Mouse (Mus musculus): ENCODE measurements at regions not wholly inside any gene's neighbourhood (a gene's known extent, or its start where the extent isn't known, plus 50 kb on each side); places are given as distances from the start of the nearest gene placed in this dataset.

DNA sequence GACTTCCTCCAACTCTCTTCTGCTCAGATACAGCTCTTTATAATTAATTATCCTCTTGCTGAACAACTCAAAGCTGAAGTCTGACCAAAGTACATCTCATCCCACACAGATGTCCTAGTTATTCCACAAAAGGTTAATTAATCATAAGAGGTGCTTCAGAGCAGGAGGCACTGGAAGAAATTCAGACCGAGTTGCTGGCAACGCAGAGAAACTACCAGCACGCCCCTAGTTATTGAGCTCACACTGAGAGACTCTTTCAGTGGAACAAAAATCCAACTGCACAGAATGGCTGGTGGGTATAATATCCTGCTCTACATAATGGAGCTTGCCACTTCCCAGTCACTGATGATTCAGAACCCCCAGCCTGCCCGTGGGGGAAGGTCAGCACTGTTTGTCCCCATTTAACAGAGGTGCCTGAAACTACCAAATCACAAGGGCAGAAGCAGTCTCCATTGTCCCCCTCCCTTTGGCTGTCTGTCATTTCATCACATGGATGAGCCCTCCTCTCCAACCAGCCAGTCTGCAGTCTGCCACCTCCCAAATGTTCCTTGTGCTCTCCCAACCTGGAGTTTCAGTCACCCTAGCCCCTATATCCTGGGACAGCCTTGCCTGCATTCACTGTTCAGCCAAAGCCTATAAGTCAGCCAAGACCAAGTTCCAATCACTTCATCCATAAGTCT, 170.3 kb upstream of the Creb1 start:
- DNase-seq (ENCODE audit: low spot score), result no peak

DNA sequence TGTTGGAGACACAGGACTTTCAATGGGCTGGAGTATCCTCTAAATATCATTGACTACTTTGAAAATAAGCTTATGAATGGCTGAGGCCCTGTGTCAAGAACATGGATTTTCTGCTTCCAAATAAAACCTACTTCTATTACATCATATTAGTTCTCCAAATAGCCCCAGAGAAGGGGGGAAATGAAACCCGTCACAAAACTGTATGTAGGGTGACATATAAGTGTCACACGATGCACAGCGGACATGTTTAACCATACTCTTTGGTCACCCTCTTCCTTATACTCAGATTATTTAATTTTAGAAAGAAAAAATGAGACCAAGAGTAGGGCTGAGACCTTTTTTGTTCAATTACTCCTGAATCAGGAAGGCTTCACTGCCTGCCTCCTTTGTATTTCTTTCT, 189.2 kb upstream of the Creb1 start:
- DNase-seq (ENCODE audit: low spot score), result no peak

DNA sequence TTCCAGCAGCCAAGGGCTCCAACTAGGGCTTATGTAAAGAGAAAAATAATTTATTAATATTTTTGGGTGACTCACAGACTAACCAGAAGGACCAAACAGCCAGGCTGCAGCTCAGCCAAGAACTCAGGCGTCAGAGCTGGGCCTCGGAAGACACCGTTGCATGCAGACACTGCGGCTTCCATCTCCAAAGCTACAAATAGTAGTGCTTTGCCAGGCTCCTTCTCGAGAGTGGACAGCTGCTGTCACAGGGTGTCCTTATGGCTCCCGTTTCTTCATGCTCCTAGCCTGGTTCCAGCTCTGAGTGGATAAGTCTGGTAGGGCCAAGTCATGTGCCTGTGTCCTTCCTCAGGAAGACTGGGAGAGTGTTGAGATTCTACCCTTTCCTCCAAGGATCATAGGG, 190.8 kb upstream of the Creb1 start:
- no peak for DNase-seq (ENCODE audit: low spot score)

DNA sequence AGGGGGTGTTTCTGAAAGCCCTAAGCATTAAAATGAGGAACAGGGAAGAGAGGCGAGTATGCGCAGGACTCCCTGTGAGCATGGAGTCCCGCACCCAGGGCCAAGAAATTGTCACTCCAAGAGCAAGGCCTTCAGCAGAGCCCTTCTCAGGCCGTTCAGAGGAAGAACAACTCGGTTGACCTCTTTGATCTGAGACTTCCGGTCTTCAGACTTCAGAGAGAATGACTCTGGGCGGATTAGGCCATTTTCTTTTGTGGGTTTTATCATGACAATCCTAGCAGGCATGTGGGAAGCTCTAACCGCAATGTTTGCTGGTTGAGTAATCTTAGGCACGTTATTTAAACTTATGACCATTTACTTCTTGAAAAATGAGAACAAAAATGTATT, 193.9 kb upstream of the Creb1 start:
- no peak for DNase-seq (ENCODE audit: low spot score)

DNA sequence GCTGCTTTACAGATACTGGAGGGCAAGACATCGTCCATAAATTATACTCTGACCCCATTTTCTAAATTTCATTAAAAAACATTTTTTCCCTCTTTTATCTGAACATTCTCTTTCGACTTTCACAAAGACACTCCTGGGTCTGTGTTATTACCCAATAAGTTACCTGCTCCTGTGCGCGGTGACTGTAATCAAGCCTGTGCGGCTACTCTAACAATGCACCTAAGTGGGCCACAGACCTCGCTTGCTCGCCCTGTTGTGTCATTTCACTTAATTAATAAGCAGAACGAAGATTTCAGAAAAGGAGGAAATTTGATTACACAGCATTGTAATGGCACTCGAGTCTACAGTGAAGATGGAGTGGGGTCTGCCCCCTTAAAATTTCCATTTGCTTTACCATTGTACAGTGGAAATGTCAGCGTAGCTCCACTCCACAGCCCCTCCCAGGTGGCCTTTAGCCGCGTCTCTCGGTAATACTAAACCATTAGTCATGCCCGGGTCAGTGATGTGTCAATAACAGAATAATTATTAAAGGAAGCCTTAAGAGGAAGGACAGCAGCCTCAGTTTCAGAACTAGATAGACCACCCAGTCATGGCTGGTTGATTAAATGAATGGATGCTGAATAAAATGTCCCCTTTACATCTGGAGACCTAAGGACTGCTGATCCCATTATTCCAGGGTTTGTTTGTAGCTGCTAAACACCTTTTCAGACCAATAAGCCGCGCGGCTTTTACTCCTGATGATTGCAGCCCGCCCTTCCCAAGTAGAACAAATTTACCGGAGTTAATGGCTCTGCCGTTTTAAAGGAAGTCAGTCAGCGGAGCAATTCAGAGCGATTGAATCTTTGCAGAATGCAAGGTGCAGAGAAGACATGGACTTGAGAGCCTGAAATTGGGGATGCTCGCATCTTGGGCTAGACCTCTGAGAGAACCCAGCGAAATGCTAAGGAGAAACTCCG, 194.5 kb upstream of the Creb1 start:
- DNase-seq (ENCODE audit: low spot score), result no peak

DNA sequence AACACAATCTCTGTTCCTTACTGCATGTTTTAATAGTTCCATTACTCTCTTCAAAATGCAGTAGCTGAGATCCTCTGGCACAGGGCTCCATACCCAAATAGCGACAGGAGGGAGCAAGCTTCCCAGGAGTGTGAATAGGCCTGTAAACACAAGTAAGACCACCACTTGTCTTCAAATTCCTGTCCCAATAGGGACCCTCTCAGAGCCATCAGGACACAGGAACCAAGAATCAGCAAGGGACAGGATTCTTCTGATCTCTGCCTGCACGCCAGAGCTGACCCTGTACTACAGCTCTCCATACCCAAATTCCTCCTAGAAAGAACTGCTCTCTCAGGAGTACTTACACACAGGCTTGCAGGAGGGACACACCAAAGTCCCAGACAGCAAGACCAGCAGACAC, 200.9 kb upstream of the Creb1 start:
- no peak for DNase-seq (ENCODE audit: low spot score)

DNA sequence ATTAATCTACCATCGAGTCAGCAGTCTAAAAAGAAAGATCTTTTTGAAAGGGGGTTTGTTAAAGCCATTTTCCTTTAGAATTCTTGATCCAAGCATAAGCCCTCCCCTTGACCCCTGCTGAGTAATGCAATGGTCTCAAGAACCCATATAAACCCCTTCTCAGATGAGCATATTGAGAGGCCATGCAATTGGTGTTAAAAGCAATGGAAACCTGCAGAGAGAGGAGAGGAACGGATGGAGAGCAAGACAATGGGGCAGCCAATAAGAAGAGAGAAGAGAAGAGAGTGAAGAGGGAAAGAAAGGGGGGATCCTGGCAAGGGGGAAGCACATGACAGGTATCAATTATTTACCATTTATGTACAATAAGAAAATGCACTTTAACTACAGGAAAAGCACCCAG, 201.7 kb upstream of the Creb1 start:
- no peak for DNase-seq (ENCODE audit: low spot score)

DNA sequence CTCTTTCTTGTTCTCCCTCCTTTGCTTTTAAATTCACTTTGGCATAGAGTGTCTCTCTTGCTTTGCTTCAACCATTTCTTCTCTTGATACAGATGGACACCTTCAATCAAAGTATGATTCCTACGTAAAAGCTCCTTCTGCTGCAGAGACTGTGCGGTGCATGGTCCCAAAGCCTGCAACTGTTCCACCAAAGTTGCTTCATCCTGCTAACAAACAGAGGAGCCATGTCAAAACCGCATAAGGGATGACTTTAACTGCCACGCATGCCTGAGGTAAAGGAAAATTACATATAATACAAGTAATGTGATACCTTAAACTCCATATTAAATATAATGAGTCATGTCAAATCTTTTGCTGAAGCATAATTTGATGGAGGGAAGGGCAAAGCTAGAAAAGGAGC, 200.1 kb upstream of the Klf7 start:
- DNase-seq (ENCODE audit: low spot score), result no peak

DNA sequence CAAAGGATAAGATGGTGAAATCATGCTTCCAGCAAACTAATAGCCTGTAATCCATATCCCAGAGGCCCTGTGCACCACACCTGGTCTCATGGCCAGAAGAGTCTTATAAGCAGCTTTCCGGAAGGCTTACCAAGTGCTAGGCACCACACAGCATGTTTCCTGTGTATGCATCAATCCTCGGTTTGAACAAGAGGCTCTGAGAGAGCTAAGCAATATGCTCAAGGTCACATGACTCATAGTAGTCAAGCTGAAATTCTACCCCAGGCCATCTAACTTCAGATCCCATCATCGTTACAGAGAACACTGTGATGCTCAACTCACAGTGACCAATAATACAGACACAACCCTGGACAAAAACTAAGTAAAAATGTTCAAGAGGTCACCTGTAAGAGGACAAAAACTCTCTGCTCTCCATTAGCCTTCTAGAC, 197.1 kb upstream of the Klf7 start:
- DNase-seq (ENCODE audit: low spot score), result no peak

DNA sequence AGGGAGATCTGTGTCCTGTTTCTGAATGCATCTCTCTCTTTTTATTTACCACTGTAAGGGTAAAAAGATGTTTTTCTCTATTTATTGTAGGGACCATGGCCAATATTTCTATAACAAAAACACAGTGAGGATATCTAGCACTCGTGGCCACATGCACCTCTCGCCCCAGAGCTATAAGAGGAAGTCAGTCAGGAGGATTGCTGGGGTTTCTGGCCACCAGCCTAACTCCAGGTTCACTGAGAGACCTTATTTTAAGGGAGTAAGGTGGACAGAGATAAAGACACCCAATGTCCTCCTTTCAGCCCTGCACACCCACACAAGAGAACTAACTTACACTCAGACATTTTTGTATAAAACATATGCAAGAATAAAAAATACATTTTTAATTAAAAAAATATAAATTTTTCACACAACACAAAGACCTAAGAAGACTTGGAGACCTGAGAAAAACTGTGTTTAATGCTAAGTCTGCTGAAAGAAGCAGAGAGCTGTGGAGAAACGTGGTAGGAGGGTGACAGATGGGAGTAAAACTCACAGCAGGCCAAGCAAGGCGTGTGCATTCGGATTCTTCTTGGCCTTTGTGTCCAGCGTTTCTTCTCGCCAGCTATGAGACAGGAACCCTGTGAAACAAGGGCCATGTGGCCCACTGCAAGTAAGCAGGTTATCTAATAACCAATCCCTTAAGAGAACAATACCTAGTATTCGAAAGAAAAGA, 196.5 kb upstream of the Klf7 start:
- DNase-seq (ENCODE audit: low spot score), result no peak

DNA sequence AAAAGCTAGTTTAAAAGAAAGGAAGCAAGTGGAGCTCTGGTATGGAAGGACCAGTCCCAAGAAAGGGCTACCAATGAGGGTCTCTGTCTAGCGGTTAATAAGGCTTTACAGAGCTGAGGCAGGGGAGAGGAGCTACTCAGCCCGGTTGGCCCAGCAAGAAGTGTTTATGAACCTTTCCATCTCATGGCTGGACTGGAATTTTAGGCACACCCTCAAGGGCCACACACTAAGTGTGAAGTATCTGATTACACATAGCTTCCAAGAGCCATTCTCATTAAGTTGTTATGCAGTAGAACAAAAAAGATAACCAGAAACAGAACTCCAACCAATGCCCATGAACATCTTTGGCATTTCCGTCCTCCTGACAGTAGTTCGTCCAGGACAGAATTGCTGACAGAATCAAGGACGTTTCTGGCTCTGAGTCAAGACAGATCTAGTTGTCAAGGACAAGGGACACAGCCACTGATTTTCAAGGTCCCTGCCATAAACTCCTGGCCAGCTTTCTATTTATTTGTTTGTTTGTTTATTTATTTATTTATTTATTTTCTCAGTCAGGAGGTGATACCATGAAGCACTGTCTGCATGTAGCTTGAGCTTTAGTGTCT, 195.1 kb upstream of the Klf7 start:
- no peak for DNase-seq (ENCODE audit: low spot score)

DNA sequence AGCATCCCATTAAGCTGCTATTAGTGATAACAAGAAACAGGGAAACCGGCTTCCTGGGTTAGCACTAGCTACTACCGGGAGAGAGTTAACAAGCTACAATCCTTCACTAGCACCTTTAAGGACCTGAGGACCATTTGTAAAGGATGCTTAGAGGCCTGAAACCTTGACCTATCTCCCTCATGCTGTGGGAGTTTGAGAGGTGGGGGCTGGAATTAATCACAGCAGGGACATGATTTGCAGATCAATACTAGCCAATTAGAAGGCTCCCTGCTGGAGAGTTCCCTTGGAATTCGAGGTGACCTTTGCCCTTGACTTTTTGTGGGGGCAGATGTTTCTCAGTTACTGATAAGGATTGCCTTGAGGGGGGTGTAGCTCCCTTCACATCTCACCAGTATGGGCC, 189.3 kb upstream of the Klf7 start:
- DNase-seq (ENCODE audit: low spot score), result no peak

DNA sequence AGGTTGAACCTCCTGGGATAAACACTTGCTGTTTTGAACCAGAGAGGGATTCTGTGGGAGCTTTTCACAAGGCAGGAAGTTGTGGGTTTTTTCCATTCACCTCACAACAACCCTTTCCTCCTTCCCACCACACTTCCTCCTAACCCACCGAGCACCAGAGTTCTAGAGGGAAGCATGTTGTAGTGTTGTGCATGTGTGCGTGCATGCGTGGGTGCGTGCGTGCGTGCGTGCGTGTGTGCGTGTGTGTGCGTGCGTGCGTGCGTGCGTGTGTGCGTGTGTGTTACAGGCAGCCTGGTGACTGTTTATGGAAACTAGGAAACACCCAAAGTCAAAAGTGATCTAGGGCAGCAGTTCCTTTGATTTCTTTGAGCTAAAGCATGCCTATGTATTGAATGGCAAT, 186.5 kb upstream of the Klf7 start:
- DNase-seq (ENCODE audit: low spot score), result no peak

DNA sequence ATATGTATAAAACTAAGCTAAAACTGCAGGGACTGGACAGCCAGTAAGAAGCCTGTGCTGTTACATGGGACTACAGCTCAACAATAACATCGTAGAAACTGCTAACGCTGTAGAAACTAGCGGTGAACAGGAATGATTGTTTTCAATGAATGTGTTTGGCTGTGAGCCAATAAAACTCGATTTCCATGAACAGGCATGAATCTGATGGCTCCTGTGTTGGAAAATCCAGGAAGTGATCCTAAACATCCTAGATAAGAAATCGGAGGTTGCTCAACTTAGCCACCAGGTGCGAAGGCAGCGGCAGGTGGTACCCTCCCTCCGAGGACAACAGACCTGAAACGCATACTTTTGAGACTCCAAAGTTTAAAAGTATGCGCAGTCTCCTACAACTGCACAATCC, 186.0 kb upstream of the Klf7 start:
- DNase-seq (ENCODE audit: low spot score), result no peak

DNA sequence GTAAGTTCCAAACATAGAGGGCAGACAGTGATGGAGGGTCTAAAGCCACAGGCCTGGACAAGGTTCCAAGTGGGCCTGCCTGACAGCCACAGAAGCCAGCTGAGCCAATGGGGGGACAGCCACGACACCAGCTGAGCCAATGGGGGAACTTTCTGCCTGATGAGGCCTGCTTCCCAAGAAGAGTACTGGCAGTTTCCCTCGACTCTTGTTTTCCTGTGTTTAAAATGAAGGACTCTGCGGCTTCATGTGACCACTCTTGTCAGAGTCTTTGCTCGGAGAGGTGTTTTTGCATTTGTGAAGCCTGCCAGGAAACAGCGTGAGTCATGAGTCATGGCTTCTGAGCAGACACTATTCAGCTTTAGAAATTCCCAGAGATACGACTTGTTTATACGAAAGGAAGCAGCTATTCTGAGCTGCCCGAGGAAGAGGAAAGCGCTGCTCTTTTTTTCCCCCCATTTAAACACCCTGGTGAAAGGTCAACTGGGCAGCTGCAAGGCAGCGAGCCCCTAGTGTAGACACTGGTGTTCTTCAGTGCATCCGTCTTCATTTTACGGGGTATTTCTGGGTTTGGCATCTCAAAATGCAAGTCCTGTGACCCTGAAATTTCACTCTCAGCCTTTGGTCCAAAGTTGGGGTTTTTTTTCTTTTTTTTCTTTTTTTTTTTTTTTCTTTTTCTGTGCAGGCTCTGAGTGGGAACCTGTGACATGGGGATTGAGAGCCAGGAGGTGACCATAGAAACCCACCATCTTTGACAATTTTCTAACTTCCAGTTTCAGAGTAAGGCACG, 183.5 kb upstream of the Klf7 start:
- peak; percentile 50 for DNase-seq (ENCODE audit: low spot score)

DNA sequence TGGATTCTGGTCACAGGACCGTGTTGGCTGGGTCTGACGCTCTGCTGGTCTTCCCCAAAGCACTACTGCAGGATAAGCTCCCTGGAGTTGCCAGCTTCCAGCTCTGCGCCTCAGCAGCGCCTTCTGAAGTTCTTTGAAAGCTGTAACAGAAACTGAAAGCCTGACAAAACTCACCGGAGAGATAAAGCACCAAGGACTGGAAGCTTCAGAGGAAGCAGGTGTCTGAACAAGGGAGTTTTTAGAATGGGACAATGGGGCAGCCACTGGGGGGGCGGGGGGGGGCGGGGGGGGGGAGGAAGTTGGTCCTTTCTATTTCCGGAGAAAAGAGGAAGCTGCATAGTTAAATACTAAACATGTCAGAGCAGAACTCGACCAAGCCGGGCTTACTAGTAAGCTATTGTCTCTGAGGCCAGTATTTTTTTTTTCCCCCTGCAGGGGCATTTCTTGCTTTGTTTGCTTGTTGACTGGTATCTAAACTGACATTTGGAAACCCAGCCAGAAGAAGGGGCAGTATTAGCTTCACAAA, 180.8 kb upstream of the Klf7 start:
- DNase-seq (ENCODE audit: low spot score), result peak; percentile 38

DNA sequence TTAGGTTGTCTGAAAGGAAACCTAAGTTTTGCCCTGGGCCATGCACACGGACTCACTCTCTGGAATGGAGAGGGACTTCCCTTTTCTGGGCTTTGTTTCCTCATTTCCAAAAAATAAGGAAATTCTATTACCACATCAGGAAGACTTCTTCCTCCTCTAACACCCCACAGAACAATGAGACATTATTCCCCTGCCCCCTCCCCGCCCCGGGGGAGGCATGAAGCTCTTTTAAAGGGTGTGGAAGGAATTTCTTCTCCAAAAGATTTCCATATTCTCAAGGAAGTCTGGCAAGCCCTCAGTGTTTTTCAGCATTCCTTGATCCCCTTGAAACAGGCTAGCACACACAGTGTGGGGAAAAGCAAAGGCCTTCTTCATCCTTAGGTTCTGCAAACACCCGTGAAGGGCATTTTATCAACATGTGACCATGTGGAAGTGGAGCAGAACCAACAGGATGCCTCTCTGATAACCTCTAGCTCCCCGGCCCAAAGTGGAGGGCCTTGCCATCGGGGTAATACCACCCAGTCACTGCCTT, 179.5 kb upstream of the Klf7 start:
- DNase-seq (ENCODE audit: low spot score), result no peak

DNA sequence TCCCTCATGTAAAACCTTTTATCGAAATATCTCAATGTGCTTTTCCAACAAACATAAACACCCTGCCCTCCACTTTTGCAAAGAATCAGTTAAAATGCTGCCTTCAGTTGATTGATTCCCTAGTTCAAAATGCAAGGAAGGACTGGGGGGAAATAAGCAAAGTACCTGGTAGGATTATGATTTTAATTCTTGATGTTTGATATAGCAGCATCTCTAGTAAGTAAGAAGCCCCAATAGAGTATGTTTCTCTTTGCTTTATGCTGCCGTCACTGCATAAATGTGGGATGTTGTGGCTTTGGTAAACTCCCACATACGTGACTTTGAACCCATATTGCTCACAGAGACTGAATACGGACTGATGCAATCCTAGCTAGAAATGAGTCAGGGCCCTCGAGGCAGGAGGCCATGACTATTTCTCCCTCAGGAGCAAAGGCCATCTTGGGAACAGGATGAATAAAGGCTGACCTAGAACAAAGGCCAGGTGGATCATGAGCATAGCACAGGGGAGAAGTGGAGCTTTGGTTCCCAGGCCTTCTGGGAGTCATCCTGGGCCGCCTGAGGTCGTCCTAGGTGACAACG, 179.0 kb upstream of the Klf7 start:
- no peak for DNase-seq (ENCODE audit: low spot score)

DNA sequence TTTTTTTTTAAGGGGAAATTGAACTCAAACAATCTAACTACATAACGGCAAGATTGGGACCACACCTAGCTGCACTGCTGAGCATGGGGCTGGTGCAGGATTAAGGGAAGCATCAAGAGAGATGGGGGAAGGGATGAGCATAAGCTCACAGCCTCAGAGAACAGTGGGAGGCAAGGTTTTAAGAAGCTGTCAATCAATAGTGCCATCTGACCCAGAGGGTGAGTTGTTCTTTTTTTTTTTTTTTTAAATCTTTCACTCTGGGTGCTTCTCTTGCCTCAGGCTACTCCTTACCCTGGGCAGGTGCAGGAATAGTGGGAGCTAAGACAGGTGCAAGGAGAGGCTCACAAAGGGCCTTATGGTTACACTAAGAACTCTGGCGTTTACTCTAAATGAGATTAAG, 176.9 kb upstream of the Klf7 start:
- DNase-seq (ENCODE audit: low spot score), result no peak

DNA sequence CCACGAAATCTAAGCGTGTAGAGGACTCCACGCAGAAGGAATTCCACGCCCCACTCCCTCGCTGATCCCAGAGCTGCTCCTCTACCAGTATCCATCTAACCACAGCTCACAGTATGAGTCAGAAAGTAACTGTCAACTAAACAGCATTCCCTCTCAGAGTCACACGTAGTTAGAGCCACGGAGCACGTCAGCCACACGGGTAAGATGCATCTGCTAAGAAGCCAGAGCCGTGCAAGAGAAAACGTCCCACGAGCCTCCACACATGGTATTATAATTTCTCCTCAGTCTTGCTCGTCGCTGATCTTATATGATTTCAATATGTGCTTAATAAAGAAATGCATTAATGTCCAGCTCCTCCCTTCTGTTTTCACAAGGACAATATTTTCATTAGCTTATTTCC, 176.1 kb upstream of the Klf7 start:
- DNase-seq (ENCODE audit: low spot score), result no peak

DNA sequence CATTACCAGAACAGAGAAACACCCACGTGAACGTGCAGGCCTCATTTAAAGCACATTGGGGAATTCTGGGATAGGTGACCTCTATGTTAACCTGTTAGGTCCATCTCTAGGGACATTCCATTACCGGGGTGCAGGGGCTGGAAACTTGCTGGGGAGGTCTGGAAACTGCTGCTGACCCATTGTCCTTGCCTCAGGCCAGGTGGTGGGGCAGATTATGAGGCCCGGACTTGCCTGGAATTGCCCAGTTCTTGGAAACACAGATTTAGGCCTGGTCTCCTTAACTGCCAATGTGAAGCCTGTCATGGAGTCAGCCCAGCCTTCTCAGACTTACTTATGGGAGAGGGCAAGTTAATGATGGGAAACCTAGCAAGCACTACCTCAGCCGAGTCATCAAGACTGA, 175.3 kb upstream of the Klf7 start:
- no peak for DNase-seq (ENCODE audit: low spot score)
